Comparison of ENCODE assay signal across 12 mouse cellular contexts in the genomic region with DNA sequence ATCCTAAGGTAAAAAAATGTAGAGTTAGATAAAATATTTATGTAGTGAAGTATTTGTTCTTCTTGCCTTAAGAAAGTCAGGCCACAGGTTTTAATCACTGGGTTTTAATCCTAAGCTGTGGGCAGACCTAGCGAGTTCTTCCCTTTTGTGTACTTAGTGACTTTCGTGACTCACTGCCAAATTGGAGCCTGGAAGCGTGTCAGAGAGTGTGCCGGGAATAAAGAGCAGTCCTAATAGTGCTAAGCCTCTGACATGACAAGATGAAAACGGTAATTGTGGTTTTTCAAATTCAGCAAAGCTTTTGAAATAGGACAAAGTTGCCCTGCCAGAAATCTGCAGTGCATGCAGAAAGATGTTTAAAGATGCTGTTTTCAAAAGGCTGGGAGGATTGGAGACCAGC. TPM values are rescaled to one million over a fixed set of nuclear protein-coding genes. Genes with fewer than 3 reads are reported as not detected.
DNase-seq lines count a peak whose midpoint lies in the region; ATAC-seq and TF ChIP-seq lines count a peak whose summit lies in the region.
"Had no signal": no experiment of that assay in that cellular context is flagged by ENCODE, and none has a peak within 500 bp of the region (broad histone marks: within the 10 kb centered on the region; RNA-seq: fewer than 3 reads in every experiment).

No protein-coding gene starts in this region.

- H3K27me3 ChIP-seq in embryonic facial prominence, embryonic 14.5 days (replicated peaks; ENCODE audit: control insufficient read depth, insufficient read depth, low read length) = no peaks in the 10 kb centered on the region
- H3K27me3 ChIP-seq in embryonic facial prominence, embryonic 10.5 days (replicated peaks; ENCODE audit: low read depth, poor library complexity, severe bottlenecking) = no peaks in the 10 kb centered on the region
- H3K27me3 ChIP-seq in liver, adult 2 months (ENCODE audit: control insufficient read depth, insufficient read depth, low read length) = no peaks in the 10 kb centered on the region
- no peaks in the 10 kb centered on the region for H3K27me3 ChIP-seq in liver, embryonic 12.5 days (replicated peaks)
- H3K27me3 ChIP-seq: embryonic facial prominence, embryonic 12.5 days had no signal

- TF ChIP-seq CTCF in liver, adult 2 months (IDR thresholded peaks at IDR 0.05; ENCODE audit: low read depth, low read length) = no peak

- peaks cover 13% of the 10 kb centered on the region for H3K36me3 ChIP-seq in embryonic facial prominence, embryonic 14.5 days (ENCODE audit: control insufficient read depth, insufficient read depth, low read length)
- peaks cover 25% of the 10 kb centered on the region for H3K36me3 ChIP-seq in embryonic facial prominence, embryonic 10.5 days (replicated peaks)
- H3K36me3 ChIP-seq in liver, adult 2 months (ENCODE audit: control insufficient read depth, insufficient read depth, low read length) = peaks cover 4% of the 10 kb centered on the region
- peaks cover 24% of the 10 kb centered on the region for H3K36me3 ChIP-seq in liver, embryonic 12.5 days

- no peak overlapping the region for H3K4me3 ChIP-seq in embryonic facial prominence, embryonic 14.5 days (ENCODE audit: low read depth, low read length)
- no peak overlapping the region for H3K4me3 ChIP-seq in embryonic facial prominence, embryonic 10.5 days
- no peak overlapping the region for H3K4me3 ChIP-seq in liver, adult 2 months (ENCODE audit: insufficient read depth, low read depth, low read length)
- no peak overlapping the region for H3K4me3 ChIP-seq in liver, embryonic 12.5 days
- H3K4me3 ChIP-seq: embryonic facial prominence, embryonic 12.5 days; heart, adult 2 months had no signal

- no peaks in the 10 kb centered on the region for H3K4me1 ChIP-seq in embryonic facial prominence, embryonic 14.5 days (ENCODE audit: control insufficient read depth, insufficient read depth, low read length)
- H3K4me1 ChIP-seq in embryonic facial prominence, embryonic 10.5 days = no peaks in the 10 kb centered on the region
- no peaks in the 10 kb centered on the region for H3K4me1 ChIP-seq in liver, adult 2 months (ENCODE audit: control insufficient read depth, insufficient read depth, low read length)
- no peaks in the 10 kb centered on the region for H3K4me1 ChIP-seq in liver, embryonic 12.5 days
- H3K4me1 ChIP-seq: embryonic facial prominence, embryonic 12.5 days had no signal

- no peaks in the 10 kb centered on the region for H3K79me2 ChIP-seq in liver, adult 2 months (ENCODE audit: control insufficient read depth, insufficient read depth, low read length)

- peak; percentile 71 for DNase-seq in embryonic facial prominence, embryonic 14.5 days (ENCODE audit: low spot score)
- no peak for DNase-seq in embryonic facial prominence, embryonic 10.5 days (ENCODE audit: low spot score)
- DNase-seq in liver, adult 2 months (ENCODE audit: extremely low read depth, low read depth, low spot score) = peak; percentile 55
- DNase-seq in frontal cortex, adult 2 months (ENCODE audit: extremely low spot score in 1 of 2, low spot score in 1 of 2) = peak; percentile 28 to 59
- DNase-seq in lung, postnatal 25 days (ENCODE audit: low spot score) = peak; percentile 29
- no peak for DNase-seq in T-cell, adult 2 months (ENCODE audit: low spot score)
- DNase-seq: thymus, adult 2 months had no signal

- no peak overlapping the region for H3K9ac ChIP-seq in embryonic facial prominence, embryonic 14.5 days (ENCODE audit: low read depth, low read length)
- no peak overlapping the region for H3K9ac ChIP-seq in liver, adult 2 months (ENCODE audit: low read depth, low read length)
- H3K9ac ChIP-seq in liver, embryonic 12.5 days = no peak overlapping the region
- H3K9ac ChIP-seq: embryonic facial prominence, embryonic 12.5 days had no signal

- TF ChIP-seq POLR2A in liver, adult 2 months (IDR thresholded peaks at IDR 0.05; ENCODE audit: extremely low read depth, insufficient read depth, low read length) = no peak

- no peak for ATAC-seq in embryonic facial prominence, embryonic 14.5 days (ENCODE audit: low read depth)
- no peak for ATAC-seq in liver, embryonic 12.5 days
- ATAC-seq in erythroblast, adult 5-6 weeks (replicated peaks; ENCODE audit: low FRiP score, poor library complexity, severe bottlenecking) = no peak
- ATAC-seq: intestine, embryonic 16.5 days had no signal

- H3K9me3 ChIP-seq in embryonic facial prominence, embryonic 14.5 days (ENCODE audit: control insufficient read depth, low read length) = no peaks in the 10 kb centered on the region
- H3K9me3 ChIP-seq in embryonic facial prominence, embryonic 10.5 days = no peaks in the 10 kb centered on the region
- H3K9me3 ChIP-seq in liver, embryonic 12.5 days (replicated peaks) = no peaks in the 10 kb centered on the region
- H3K9me3 ChIP-seq: embryonic facial prominence, embryonic 12.5 days had no signal

- WGBS in embryonic facial prominence, embryonic 14.5 days = 45% methylated on average over 5 of the region's 5 CpGs
- WGBS in embryonic facial prominence, embryonic 10.5 days = 68% methylated on average over 5 of the region's 5 CpGs
- WGBS in liver, adult 2 months = 28% methylated on average over 5 of the region's 5 CpGs
- 65% methylated on average over 5 of the region's 5 CpGs for WGBS in liver, embryonic 12.5 days (ENCODE audit: insufficient replicate concordance)

- H3K4me2 ChIP-seq in embryonic facial prominence, embryonic 14.5 days (ENCODE audit: low read depth, low read length) = no peak overlapping the region
- H3K4me2 ChIP-seq in liver, embryonic 12.5 days = no peak overlapping the region
- H3K4me2 ChIP-seq: embryonic facial prominence, embryonic 12.5 days had no signal

- H3K27ac ChIP-seq in embryonic facial prominence, embryonic 14.5 days (replicated peaks; ENCODE audit: low read depth, low read length) = no peak overlapping the region
- H3K27ac ChIP-seq in embryonic facial prominence, embryonic 10.5 days (replicated peaks) = no peak overlapping the region
- no peak overlapping the region for H3K27ac ChIP-seq in liver, adult 2 months (replicated peaks; ENCODE audit: insufficient read depth, low read depth, low read length)
- H3K27ac ChIP-seq in liver, embryonic 12.5 days = no peak overlapping the region
- H3K27ac ChIP-seq: embryonic facial prominence, embryonic 12.5 days; heart, adult 2 months had no signal

RNA-seq across cellular contexts. Expression of a gene that starts 43.8 kb away (rescaled TPM):
- polyA plus RNA-seq in embryonic facial prominence, embryonic 14.5 days (2014; fragmentation: Nextera tagmentation; extraction: Ambion mirVana) = 96.2 and 101 TPM in 2 replicates
- polyA plus RNA-seq in embryonic facial prominence, embryonic 10.5 days (2016; fragmentation: Nextera tagmentation; extraction: Ambion mirVana) = 104 and 109 TPM in 2 replicates
- 22.8 and 28.1 TPM in 2 replicates for total RNA-seq in liver, adult 2 months (2014; rRNA removed)
- polyA plus RNA-seq in liver, adult 2 months (2012; rRNA removed) = 48.9 and 50.4 TPM in 2 replicates
- polyA plus RNA-seq in liver, embryonic 12.5 days (2016; fragmentation: Nextera tagmentation; extraction: Ambion mirVana) = 55.3 and 63.1 TPM in 2 replicates
- polyA plus RNA-seq in frontal cortex, adult 2 months (2012; rRNA removed) = 86.0 and 101 TPM in 2 replicates
- total RNA-seq in erythroblast, adult 5-6 weeks (2015; ENCODE audit: low replicate concordance) = 16.3 and 21.3 TPM in 2 replicates
- 23.4 and 27.5 TPM in 2 replicates for total RNA-seq in erythroblast, adult 5-6 weeks (2017; ENCODE audit: low replicate concordance)

RNA-seq across cellular contexts. Expression of a gene that starts 44.1 kb away (rescaled TPM):
- 36.5 and 37.8 TPM in 2 replicates for polyA plus RNA-seq in embryonic facial prominence, embryonic 14.5 days (2014; fragmentation: Nextera tagmentation; extraction: Ambion mirVana)
- polyA plus RNA-seq in embryonic facial prominence, embryonic 10.5 days (2016; fragmentation: Nextera tagmentation; extraction: Ambion mirVana) = 35.8 and 41.8 TPM in 2 replicates
- 8.5 and 10.8 TPM in 2 replicates for total RNA-seq in liver, adult 2 months (2014; rRNA removed)
- 12.9 and 15.6 TPM in 2 replicates for polyA plus RNA-seq in liver, adult 2 months (2012; rRNA removed)
- polyA plus RNA-seq in liver, embryonic 12.5 days (2016; fragmentation: Nextera tagmentation; extraction: Ambion mirVana) = 22.6 and 23.4 TPM in 2 replicates
- polyA plus RNA-seq in frontal cortex, adult 2 months (2012; rRNA removed) = 26.5 and 27.2 TPM in 2 replicates
- 11.3 and 13.1 TPM in 2 replicates for total RNA-seq in erythroblast, adult 5-6 weeks (2015; ENCODE audit: low replicate concordance)
- total RNA-seq in erythroblast, adult 5-6 weeks (2017; ENCODE audit: low replicate concordance) = 9.6 and 10.0 TPM in 2 replicates

RNA-seq across cellular contexts. Expression of a gene that starts 59.3 kb away (rescaled TPM):
- polyA plus RNA-seq in embryonic facial prominence, embryonic 14.5 days (2014; fragmentation: Nextera tagmentation; extraction: Ambion mirVana) = 8.8 and 10.0 TPM in 2 replicates
- polyA plus RNA-seq in embryonic facial prominence, embryonic 10.5 days (2016; fragmentation: Nextera tagmentation; extraction: Ambion mirVana) = 8.6 and 8.9 TPM in 2 replicates
- 0.18 and 0.40 TPM in 2 replicates for total RNA-seq in liver, adult 2 months (2014; rRNA removed)
- 0.34 and 0.40 TPM in 2 replicates for polyA plus RNA-seq in liver, adult 2 months (2012; rRNA removed)
- polyA plus RNA-seq in liver, embryonic 12.5 days (2016; fragmentation: Nextera tagmentation; extraction: Ambion mirVana) = 0.10 and 0.13 TPM in 2 replicates
- polyA plus RNA-seq in frontal cortex, adult 2 months (2012; rRNA removed) = 362 and 366 TPM in 2 replicates
- total RNA-seq in erythroblast, adult 5-6 weeks (2015; ENCODE audit: low replicate concordance) = not detected in 2 replicates
- total RNA-seq in erythroblast, adult 5-6 weeks (2017; ENCODE audit: low replicate concordance) = not detected in 2 replicates

Comparison
In these comparisons a context has a peak if more than half of its experiments do, and no peak if none do; other contexts are left out.
1. DNase-seq: peak in embryonic facial prominence, embryonic 14.5 days (single experiment), liver, adult 2 months (single experiment), frontal cortex, adult 2 months (2 of 2) and lung, postnatal 25 days (single experiment); none in embryonic facial prominence, embryonic 10.5 days (single experiment) and T-cell, adult 2 months (single experiment).
2. RNA of a gene that starts 59.3 kb away (polyA plus RNA-seq): 362 to 366 TPM in frontal cortex, adult 2 months; 8.8 to 10.0 TPM in embryonic facial prominence, embryonic 14.5 days, 8.6 to 8.9 TPM in embryonic facial prominence, embryonic 10.5 days, 0.34 to 0.40 TPM in liver, adult 2 months and 0.10 to 0.13 TPM in liver, embryonic 12.5 days; every median in the first group is over 10 times any median in the second.